ENCODE assay signal across 27 mouse cellular contexts in the genomic region with DNA sequence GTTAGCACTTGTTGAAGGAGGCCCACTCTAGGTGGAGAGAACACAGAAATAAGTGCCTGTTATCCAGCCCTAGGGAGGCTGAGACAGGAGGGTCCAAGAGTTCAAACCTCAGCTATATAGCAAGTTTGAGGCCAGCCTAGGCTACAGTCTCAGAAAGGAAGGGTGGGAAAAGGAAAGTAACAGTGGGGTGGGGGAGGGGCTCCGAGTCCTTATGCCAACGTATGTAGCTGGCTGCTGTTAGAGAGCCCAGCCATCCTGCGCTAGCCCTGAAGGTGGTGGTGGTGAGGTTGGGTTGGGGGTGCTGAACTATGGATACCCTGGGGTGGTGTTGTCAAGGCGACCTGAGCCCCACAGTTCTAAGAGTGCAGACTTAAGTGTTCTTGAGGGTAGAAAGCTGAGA.
DNase-seq lines count a peak whose midpoint lies in the region; ATAC-seq and TF ChIP-seq lines count a peak whose summit lies in the region.
"Had no signal": no experiment of that assay in that cellular context is flagged by ENCODE, and none has a peak within 500 bp of the region (broad histone marks: within the 10 kb centered on the region; RNA-seq: fewer than 3 reads in every experiment).

No protein-coding gene starts in this region.

- intact Hi-C loops in gastrocnemius, adult 2 months (cut with DNase I), result loop anchor here (5.0 kb wide), 1 partner anchor 301 kb away; no protein-coding TSS in a partner anchor
- intact Hi-C loops in gastrocnemius, postnatal 36 days (cut with DNase I), result loop anchor here (10.0 kb wide), 1 partner anchor 309 kb away; no protein-coding TSS in a partner anchor

- TF ChIP-seq EP300 in lung, postnatal 0 days (IDR thresholded peaks at IDR 0.05), result no peak

- no peak overlapping the region for H3K4me3 ChIP-seq in gastrocnemius, adult 2 months
- no peak overlapping the region for H3K4me3 ChIP-seq in lung, postnatal 0 days (ENCODE audit: low read depth, low read length)
- H3K4me3 ChIP-seq in E14TG2a.4 (replicated peaks; ENCODE audit: low read length), result peak overlapping the region; percentile 78
- peak overlapping the region; percentile 47 to 57 for H3K4me3 ChIP-seq in ES-E14 (ENCODE audit: insufficient read depth in 1 of 2, low read depth in 1 of 2, low read length in 2 of 2, poor library complexity in 1 of 2, severe bottlenecking in 1 of 2)
- H3K4me3 ChIP-seq: embryonic facial prominence, embryonic 10.5 days; embryonic facial prominence, embryonic 15.5 days; forebrain, embryonic 15.5 days; hindbrain, embryonic 15.5 days; kidney, embryonic 15.5 days; layer of hippocampus, adult 2 months; liver, embryonic 12.5 days; neural tube, embryonic 13.5 days had no signal

- peak overlapping the region; percentile 79; the same call in 1 of the 2 replicates for H3K27ac ChIP-seq in gastrocnemius, adult 2 months
- no peak overlapping the region for H3K27ac ChIP-seq in lung, postnatal 0 days (ENCODE audit: low read length)
- peak overlapping the region; percentile 91 for H3K27ac ChIP-seq in ES-E14 (ENCODE audit: insufficient read depth, low read depth, low read length, poor library complexity, severe bottlenecking)
- H3K27ac ChIP-seq: embryonic facial prominence, embryonic 15.5 days; forebrain, embryonic 15.5 days; hindbrain, embryonic 15.5 days; kidney, embryonic 15.5 days; layer of hippocampus, adult 2 months; liver, embryonic 12.5 days; neural tube, embryonic 13.5 days had no signal

- ATAC-seq in lung, postnatal 0 days, result no peak
- ATAC-seq: forebrain, embryonic 15.5 days; liver, embryonic 12.5 days; liver, postnatal 0 days; Patski had no signal

- no peak for TF ChIP-seq CTCF in gastrocnemius, adult 2 months (IDR thresholded peaks at IDR 0.05)
- no peak for TF ChIP-seq CTCF in lung, postnatal 0 days (IDR thresholded peaks at IDR 0.05)
- no peak for TF ChIP-seq CTCF in E14TG2a.4 (conservative IDR thresholded peaks at IDR 0.05; ENCODE audit: low read length)

- peaks cover 7% of the 10 kb centered on the region; the same call in 1 of the 2 replicates for H3K4me1 ChIP-seq in lung, postnatal 0 days (ENCODE audit: insufficient read depth, low read depth, low read length)
- H3K4me1 ChIP-seq in E14TG2a.4 (replicated peaks; ENCODE audit: low read depth, low read length) (peaks cover 91% of the 10 kb centered on the region), ES-E14 (ENCODE audit: control insufficient read depth in 2 of 2, insufficient read depth in 2 of 2, low read length in 2 of 2, poor library complexity in 1 of 2) (peaks cover 8 to 32% of the 10 kb centered on the region in 2 experiments)
- H3K4me1 ChIP-seq: forebrain, embryonic 15.5 days; liver, embryonic 12.5 days had no signal

- H3K4me2 ChIP-seq in lung, postnatal 0 days (replicated peaks; ENCODE audit: low read depth, low read length), result no peak overlapping the region
- H3K4me2 ChIP-seq: embryonic facial prominence, embryonic 15.5 days; forebrain, embryonic 15.5 days; hindbrain, embryonic 15.5 days; kidney, embryonic 15.5 days; liver, embryonic 12.5 days; neural tube, embryonic 13.5 days had no signal

- no peak for DNase-seq in gastrocnemius, adult 2 months
- DNase-seq in gastrocnemius, postnatal 36 days, result no peak
- DNase-seq in lung, postnatal 0 days (ENCODE audit: low spot score), result peak; percentile 4
- no peak for DNase-seq in lung, postnatal 10 days
- no peak for DNase-seq in ES-E14 (ENCODE audit: low read depth, low spot score)
- no peak for DNase-seq in natural killer cell, adult 2 months (ENCODE audit: low spot score in 2 of 2)
- DNase-seq: adrenal gland, postnatal 10 days; cerebellum, adult 8-10 months; cerebellum, postnatal 25 days; heart, postnatal 36 days; kidney, adult 18-20 months; kidney, postnatal 25 days; left cerebral cortex, postnatal 4 days; liver, postnatal 0 days; lung, postnatal 14 days; midbrain, embryonic 14.5 days; thymus, postnatal 4 days had no signal

- H3K36me3 ChIP-seq in lung, postnatal 0 days (ENCODE audit: insufficient read depth, low read length), result no peaks in the 10 kb centered on the region
- H3K36me3 ChIP-seq in E14TG2a.4 (ENCODE audit: insufficient read depth, low read length), result peaks cover 5% of the 10 kb centered on the region; the same call in 1 of the 2 replicates
- no peaks in the 10 kb centered on the region; the same call in 1 of the 2 replicates for H3K36me3 ChIP-seq in ES-E14 (ENCODE audit: control insufficient read depth, insufficient read depth, low read length, poor library complexity, severe bottlenecking)
- H3K36me3 ChIP-seq: embryonic facial prominence, embryonic 10.5 days; embryonic facial prominence, embryonic 15.5 days; forebrain, embryonic 15.5 days; kidney, embryonic 15.5 days; liver, embryonic 12.5 days had no signal

- WGBS in lung, postnatal 0 days, result 68% methylated on average over 4 of the region's 4 CpGs

- H3K9me3 ChIP-seq in lung, postnatal 0 days (ENCODE audit: low read length), result no peaks in the 10 kb centered on the region
- H3K9me3 ChIP-seq in E14TG2a.4 (ENCODE audit: low read length) (no peaks in the 10 kb centered on the region), ES-E14 (ENCODE audit: control insufficient read depth, insufficient read depth, low read depth, low read length) (no peaks in the 10 kb centered on the region)
- H3K9me3 ChIP-seq: embryonic facial prominence, embryonic 10.5 days; embryonic facial prominence, embryonic 15.5 days; forebrain, embryonic 15.5 days; hindbrain, embryonic 15.5 days; kidney, embryonic 15.5 days; liver, embryonic 12.5 days; neural tube, embryonic 13.5 days had no signal

- in situ Hi-C loops in ES-E14 (cut with MboI; ENCODE audit: low sequenced_read_pairs in 2 of 2, unreplicated experiment in 2 of 2), result loop anchor here (25.0 kb wide), 1 partner anchor 306 kb away; no protein-coding TSS in a partner anchor

- H3K9ac ChIP-seq in lung, postnatal 0 days (replicated peaks; ENCODE audit: low read depth), result no peak overlapping the region
- peak overlapping the region; percentile 72 for H3K9ac ChIP-seq in ES-E14 (ENCODE audit: insufficient read depth, low read depth, low read length, poor library complexity, severe bottlenecking)
- H3K9ac ChIP-seq: embryonic facial prominence, embryonic 15.5 days; forebrain, embryonic 15.5 days; hindbrain, embryonic 15.5 days; kidney, embryonic 15.5 days; liver, embryonic 12.5 days; liver, postnatal 0 days; neural tube, embryonic 13.5 days had no signal

- no peaks in the 10 kb centered on the region for H3K27me3 ChIP-seq in lung, postnatal 0 days (replicated peaks; ENCODE audit: insufficient read depth, low read length)
- no peaks in the 10 kb centered on the region for H3K27me3 ChIP-seq in E14TG2a.4 (ENCODE audit: insufficient read depth, low read length)
- H3K27me3 ChIP-seq: embryonic facial prominence, embryonic 15.5 days; kidney, embryonic 15.5 days; neural tube, embryonic 13.5 days; Patski had no signal

TF ChIP-seq in ES-E14, 5 proteins besides CTCF, POLR2A, EP300 and RAD21:
- TF ChIP-seq MAFK (IDR thresholded peaks at IDR 0.05; ENCODE audit: insufficient read depth, low read depth, low read length), result no peak
- no peak for TF ChIP-seq CHD2 (IDR thresholded peaks at IDR 0.05; ENCODE audit: low read depth, low read length)
- no peak for TF ChIP-seq ZNF384 (IDR thresholded peaks at IDR 0.05; ENCODE audit: low read depth, low read length)
- no peak for TF ChIP-seq ZC3H11A (IDR thresholded peaks at IDR 0.05; ENCODE audit: borderline replicate concordance, low read depth, low read length)
- no peak for TF ChIP-seq HCFC1 (IDR thresholded peaks at IDR 0.05; ENCODE audit: borderline replicate concordance, insufficient read depth, low read length)

Comparison
In these comparisons a context has a peak if more than half of its experiments do, and no peak if none do; other contexts are left out.
1. H3K4me3 ChIP-seq: peak in E14TG2a.4 (single experiment) and ES-E14 (2 of 2); none in gastrocnemius, adult 2 months (single experiment) and lung, postnatal 0 days (single experiment).